Comparison of ENCODE assay signal across 9 mouse cellular contexts in genomic region chr3:103392613-103393258, GRCm38 (mm10).
A peak's percentile ranks its signal among the peaks of the same experiment; 100 is the strongest.
DNase-seq lines count a peak whose midpoint lies in the region; ATAC-seq and TF ChIP-seq lines count a peak whose summit lies in the region.
"Had no signal": no experiment of that assay in that cellular context is flagged by ENCODE, and none has a peak within 500 bp of the region (broad histone marks: within the 10 kb centered on the region; RNA-seq: fewer than 3 reads in every experiment).

No protein-coding gene starts in this region.

- no peak overlapping the region for H3K27ac ChIP-seq in forebrain, embryonic 11.5 days (ENCODE audit: low read depth, low read length)
- H3K27ac ChIP-seq in hindbrain, postnatal 0 days: no peak overlapping the region
- H3K27ac ChIP-seq in limb, embryonic 13.5 days: no peak overlapping the region
- H3K27ac ChIP-seq in neural tube, embryonic 12.5 days: no peak overlapping the region

- ATAC-seq in forebrain, embryonic 11.5 days (replicated peaks; ENCODE audit: low FRiP score): peak; percentile 63
- peak; percentile 86 for ATAC-seq in hindbrain, postnatal 0 days
- peak; percentile 82 for ATAC-seq in limb, embryonic 13.5 days (ENCODE audit: low FRiP score, low read depth)
- ATAC-seq in neural tube, embryonic 12.5 days (ENCODE audit: low FRiP score, low read depth): peak; percentile 79

- no peak overlapping the region for H3K4me3 ChIP-seq in forebrain, embryonic 11.5 days (ENCODE audit: low read depth, low read length)
- no peak overlapping the region for H3K4me3 ChIP-seq in hindbrain, postnatal 0 days (ENCODE audit: low read length)
- H3K4me3 ChIP-seq in limb, embryonic 13.5 days: no peak overlapping the region
- no peak overlapping the region for H3K4me3 ChIP-seq in neural tube, embryonic 12.5 days
- H3K4me3 ChIP-seq: erythroblast, embryonic 14.5 days had no signal

- H3K4me2 ChIP-seq in forebrain, embryonic 11.5 days (ENCODE audit: low read depth, low read length, severe bottlenecking): no peak overlapping the region
- H3K4me2 ChIP-seq in hindbrain, postnatal 0 days (ENCODE audit: low read depth, low read length): no peak overlapping the region
- no peak overlapping the region for H3K4me2 ChIP-seq in limb, embryonic 13.5 days (replicated peaks)
- no peak overlapping the region for H3K4me2 ChIP-seq in neural tube, embryonic 12.5 days (replicated peaks)

- H3K4me1 ChIP-seq in forebrain, embryonic 11.5 days (replicated peaks; ENCODE audit: control insufficient read depth, insufficient read depth, low read length): no peaks in the 10 kb centered on the region
- no peaks in the 10 kb centered on the region for H3K4me1 ChIP-seq in hindbrain, postnatal 0 days (ENCODE audit: insufficient read depth, low read length)
- H3K4me1 ChIP-seq in limb, embryonic 13.5 days: peaks cover 6% of the 10 kb centered on the region; the same call in 1 of the 2 replicates
- no peaks in the 10 kb centered on the region for H3K4me1 ChIP-seq in neural tube, embryonic 12.5 days

- WGBS in forebrain, embryonic 11.5 days: 5% methylated on average over 3 of the region's 3 CpGs
- 6% methylated on average over 3 of the region's 3 CpGs for WGBS in hindbrain, postnatal 0 days
- WGBS in limb, embryonic 13.5 days: 7% methylated on average over 3 of the region's 3 CpGs
- 2% methylated on average over 3 of the region's 3 CpGs for WGBS in neural tube, embryonic 12.5 days

- H3K36me3 ChIP-seq in forebrain, embryonic 11.5 days (ENCODE audit: control insufficient read depth, insufficient read depth, low read length): no peaks in the 10 kb centered on the region
- H3K36me3 ChIP-seq in hindbrain, postnatal 0 days (ENCODE audit: insufficient read depth, low read length): no peaks in the 10 kb centered on the region
- H3K36me3 ChIP-seq in limb, embryonic 13.5 days: no peaks in the 10 kb centered on the region
- no peaks in the 10 kb centered on the region for H3K36me3 ChIP-seq in neural tube, embryonic 12.5 days

- DNase-seq in right cerebral cortex, adult 2 months (ENCODE audit: low spot score in 2 of 2): peak; percentile 53 to 59
- no peak for DNase-seq in right cerebral cortex, postnatal 36 days (ENCODE audit: low spot score in 2 of 2)
- DNase-seq in c-Kit-positive CD71-positive TER-119-positive erythroid progenitor cells, embryonic 14.5 days (ENCODE audit: low spot score): peak; percentile 48
- DNase-seq in forebrain, embryonic 11.5 days (ENCODE audit: low spot score): no peak
- peak; percentile 81 for DNase-seq in hindbrain, postnatal 0 days (ENCODE audit: low spot score)
- no peak for DNase-seq in urinary bladder, postnatal 10 days (ENCODE audit: low spot score)

- H3K9me3 ChIP-seq in forebrain, embryonic 11.5 days (ENCODE audit: control insufficient read depth, low read length): no peaks in the 10 kb centered on the region
- H3K9me3 ChIP-seq in hindbrain, postnatal 0 days (ENCODE audit: low read length): no peaks in the 10 kb centered on the region
- H3K9me3 ChIP-seq in limb, embryonic 13.5 days: no peaks in the 10 kb centered on the region
- no peaks in the 10 kb centered on the region for H3K9me3 ChIP-seq in neural tube, embryonic 12.5 days

- peak; percentile 97 for TF ChIP-seq CTCF in hindbrain, postnatal 0 days (IDR thresholded peaks at IDR 0.05; ENCODE audit: low read depth)

- no peaks in the 10 kb centered on the region for H3K27me3 ChIP-seq in forebrain, embryonic 11.5 days (ENCODE audit: control insufficient read depth, insufficient read depth, low read length)
- H3K27me3 ChIP-seq in hindbrain, postnatal 0 days (ENCODE audit: insufficient read depth, low read length): no peaks in the 10 kb centered on the region
- H3K27me3 ChIP-seq in limb, embryonic 13.5 days: no peaks in the 10 kb centered on the region
- H3K27me3 ChIP-seq in neural tube, embryonic 12.5 days (replicated peaks): no peaks in the 10 kb centered on the region

- no peak overlapping the region for H3K9ac ChIP-seq in forebrain, embryonic 11.5 days (ENCODE audit: low read length)
- no peak overlapping the region for H3K9ac ChIP-seq in hindbrain, postnatal 0 days (replicated peaks; ENCODE audit: low read length)
- no peak overlapping the region for H3K9ac ChIP-seq in limb, embryonic 13.5 days
- H3K9ac ChIP-seq in neural tube, embryonic 12.5 days: no peak overlapping the region

Comparison
In these comparisons a context has a peak if more than half of its experiments do, and no peak if none do; other contexts are left out.
1. DNase-seq: peak in right cerebral cortex, adult 2 months (2 of 2), c-Kit-positive CD71-positive TER-119-positive erythroid progenitor cells, embryonic 14.5 days (single experiment) and hindbrain, postnatal 0 days (single experiment); none in right cerebral cortex, postnatal 36 days (0 of 2), forebrain, embryonic 11.5 days (single experiment) and urinary bladder, postnatal 10 days (single experiment).
2. Peak in every context shown above with its lines, with median percentiles within 50 percentile points of each other: ATAC-seq.